Mouse (Mus musculus) adrenal gland, adult (tissue): Measurements from ENCODE around the gene Gm20388.

Experiments
- DNase-seq, 2 experiments: peaks; one replicate each; pipeline ENCODE4 v3.0.0; 2022 to 2023; ENCODE audit warnings: low spot score in 1 of 2; ENCODE audit not compliant: inconsistent age in 2 of 2

Gm20388 gene

GRCm38 (mm10) chr8:121950749-121951655 is 2040.4 kb downstream of the Gm20388 start:
- DNase-seq: peak; percentile 82 to 90

GRCm38 (mm10) chr8:121951656-121952009 is 2041.0 kb downstream of the Gm20388 start:
- peak; percentile 39 to 57 for DNase-seq

GRCm38 (mm10) chr8:121952122-121952521 is 2041.5 kb downstream of the Gm20388 start:
- no peak for DNase-seq

- no peak for DNase-seq
Observed at GRCm38 (mm10) chr8:121952800-121953199, 2042.2 kb downstream of the Gm20388 start.

- no peak for DNase-seq
Observed at GRCm38 (mm10) chr8:121953821-121954545, 2043.3 kb downstream of the Gm20388 start.

- DNase-seq: no peak
Observed at GRCm38 (mm10) chr8:121954981-121955555, 2044.4 kb downstream of the Gm20388 start.

GRCm38 (mm10) chr8:121955825-121956500 is 2045.3 kb downstream of the Gm20388 start:
- no peak for DNase-seq

GRCm38 (mm10) chr8:121958395-121958794 is 2047.8 kb downstream of the Gm20388 start:
- no peak for DNase-seq

- no peak for DNase-seq
Observed at GRCm38 (mm10) chr8:121962892-121963291, 2052.3 kb downstream of the Gm20388 start.

- DNase-seq: no peak
Observed at GRCm38 (mm10) chr8:121964716-121965512, 2054.3 kb downstream of the Gm20388 start.

- DNase-seq: no peak
Observed at GRCm38 (mm10) chr8:121966110-121966509, 2055.5 kb downstream of the Gm20388 start.

GRCm38 (mm10) chr8:121966714-121967448 is 2056.2 kb downstream of the Gm20388 start:
- peak; percentile 55 to 72 for DNase-seq

- peak in 1 of 2 experiments; percentile 78 for DNase-seq
Observed at GRCm38 (mm10) chr8:121967977-121968376, 2057.3 kb downstream of the Gm20388 start.

GRCm38 (mm10) chr8:121968542-121968941 is 2057.9 kb downstream of the Gm20388 start:
- peak in 1 of 2 experiments; percentile 72 for DNase-seq

- no peak for DNase-seq
Observed at GRCm38 (mm10) chr8:121970225-121970624, 2059.6 kb downstream of the Gm20388 start.

- no peak for DNase-seq
Observed at GRCm38 (mm10) chr8:121971488-121972058, 2060.9 kb downstream of the Gm20388 start.

GRCm38 (mm10) chr8:121973906-121974305 is 2063.3 kb downstream of the Gm20388 start:
- no peak for DNase-seq

GRCm38 (mm10) chr8:121977819-121978590 is 2067.4 kb downstream of the Gm20388 start:
- peak; percentile 36 to 75 for DNase-seq
